Mouse (Mus musculus): ENCODE data around the gene Alg5. TPM values are rescaled to one million over a fixed set of nuclear protein-coding genes. Genes with fewer than 3 reads are reported as not detected.

The Alg5 gene
- polyA plus RNA-seq, 1 experiment from 2014 or later: 44.7 TPM

Other genes starting within 250 kb of the Alg5 start
- gene Supt20, start 42.7 kb upstream of the Alg5 start, polyA plus RNA-seq (2015; fragmentation: Nextera tagmentation; extraction: Ambion mirVana): 98.1 and 100.0 TPM in 2 replicates
- 0.72 TPM in 1 of 2 replicates, not detected in the other for gene Gm21958, start 21.2 kb upstream of the Alg5 start, polyA plus RNA-seq (2015; fragmentation: Nextera tagmentation; extraction: Ambion mirVana)
- 117 and 121 TPM in 2 replicates for gene Exosc8, start 146 bp upstream of the Alg5 start, polyA plus RNA-seq (2015; fragmentation: Nextera tagmentation; extraction: Ambion mirVana)
- 0.05 and 0.15 TPM in 2 replicates for gene Smad9, start 20.0 kb downstream of the Alg5 start, polyA plus RNA-seq (2015; fragmentation: Nextera tagmentation; extraction: Ambion mirVana)
- 29.5 and 35.8 TPM in 2 replicates for gene Rfxap, start 72.3 kb downstream of the Alg5 start, polyA plus RNA-seq (2015; fragmentation: Nextera tagmentation; extraction: Ambion mirVana)
- gene Sertm1, start 180.3 kb downstream of the Alg5 start, polyA plus RNA-seq (2015; fragmentation: Nextera tagmentation; extraction: Ambion mirVana): 0.84 and 0.94 TPM in 2 replicates

Data from forebrain, embryonic 13.5 days (tissue).